Mouse (Mus musculus): ENCODE measurements around the gene Olfr524. TPM values are rescaled to one million over a fixed set of nuclear protein-coding genes. Genes with fewer than 3 reads are reported as not detected.

Olfr524 gene
- total RNA-seq (2023) = not detected

DNA sequence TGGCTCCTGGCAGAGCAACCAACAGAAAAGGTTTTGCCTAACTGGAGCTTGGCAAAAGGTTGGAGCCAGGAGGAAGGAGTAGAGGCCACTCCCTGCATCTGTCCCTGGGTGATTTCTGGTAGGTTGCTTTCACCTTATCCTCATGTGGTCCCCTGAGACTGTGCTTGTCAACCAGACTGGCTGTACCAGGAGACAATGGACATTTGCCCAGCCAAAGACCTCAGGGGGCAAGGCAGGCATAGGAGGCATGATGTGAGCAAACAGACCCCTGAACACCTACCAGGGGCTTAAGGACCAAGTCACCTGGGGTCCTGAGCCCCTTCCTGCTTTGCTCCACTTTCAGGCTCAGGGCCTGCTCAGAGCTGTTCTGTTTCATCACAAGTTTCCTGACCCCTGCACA, at the start of gene Olfr524:
TSS of gene Olfr524 (minus strand) at position 101 of the 400 bp plus-strand sequence.

GRCm38 (mm10) chr7:140247216-140247615, 41.5 kb upstream of the Olfr524 start, which contains the start of gene 5830411N06Rik:
Gene 5830411N06Rik (plus strand): TSS chr7:140247284.

GRCm38 (mm10) chr7:140217967-140218366, 12.2 kb upstream of the Olfr524 start, which contains the start of gene Cd163l1:
Gene Cd163l1 (plus strand): TSS chr7:140218267.

GRCm38 (mm10) chr7:140172936-140173335, 32.8 kb downstream of the Olfr524 start, which contains the start of gene Olfr523:
Gene Olfr523 (plus strand): TSS chr7:140173217.

DNA sequence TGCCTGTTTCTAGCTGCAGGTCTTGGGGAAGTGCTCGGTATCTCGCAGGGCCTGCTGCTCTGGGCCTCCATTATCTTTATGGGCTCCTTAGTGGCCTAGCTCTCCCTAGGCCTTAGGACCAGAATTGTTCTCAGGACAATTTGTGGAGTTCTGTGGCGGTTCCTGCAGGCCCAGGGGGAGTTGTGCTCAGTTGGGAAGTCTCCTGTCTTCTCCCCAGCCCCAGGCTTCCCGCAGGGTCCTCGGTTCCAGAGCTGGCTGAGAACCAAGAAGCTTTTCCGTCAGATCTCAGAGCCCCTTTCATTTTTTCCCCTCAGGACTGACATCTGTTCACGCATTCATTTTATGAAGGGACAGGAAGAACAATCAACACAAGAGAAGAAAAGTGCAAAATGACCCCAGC, 41.1 kb downstream of the Olfr524 start, which contains the start of gene Olfr522:
TSS of gene Olfr522 (minus strand) at position 101 of the 400 bp plus-strand sequence.

DNA sequence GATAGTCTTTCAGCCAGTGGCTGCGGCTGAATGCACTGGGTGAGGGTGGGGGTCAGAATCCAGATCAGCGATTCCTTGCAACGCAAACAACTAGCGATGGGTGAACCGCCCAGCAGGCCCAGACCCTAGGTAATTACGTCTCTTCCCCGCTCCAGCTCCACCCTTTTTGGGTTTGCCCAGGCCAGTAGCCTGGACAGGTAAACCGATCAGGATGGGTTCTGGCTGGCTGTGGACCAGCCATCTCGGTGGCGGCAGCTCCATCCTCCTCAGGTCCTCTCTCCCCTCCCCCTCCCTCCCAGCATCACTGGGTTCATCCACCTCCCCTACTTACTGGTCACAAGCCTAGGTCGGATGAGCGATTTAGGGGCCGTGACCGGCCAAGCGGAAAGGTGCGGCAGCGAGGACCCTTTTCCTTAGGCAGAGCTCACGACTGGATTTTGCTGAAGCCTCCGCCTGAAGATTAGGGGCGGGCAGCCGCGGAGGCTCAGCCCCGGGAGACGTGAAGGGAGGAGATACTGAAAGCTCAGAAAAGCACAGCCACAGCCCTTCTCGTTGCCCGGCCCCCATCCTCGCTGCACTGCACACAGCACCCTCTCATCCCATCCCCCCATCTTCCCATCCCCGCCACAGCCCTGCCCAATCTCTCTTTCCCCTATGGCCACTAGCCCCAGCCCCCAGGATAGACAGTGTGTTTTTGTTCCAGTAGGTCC, 51.4 kb downstream of the Olfr524 start, which contains the start of gene Sprn:
TSS of gene Sprn (minus strand) at position 660 of the 710 bp plus-strand sequence.

Other genes with a start within 250 kb of the Olfr524 start
- not detected for gene 6430531B16Rik, start 227.2 kb downstream of the Olfr524 start, total RNA-seq (2023)
- gene Adam8, start 213.4 kb downstream of the Olfr524 start, total RNA-seq (2023) = 4.5 TPM
- 34.8 TPM for gene Zfp511, start 169.6 kb downstream of the Olfr524 start, total RNA-seq (2023)
- gene Tubgcp2, start 169.3 kb downstream of the Olfr524 start, total RNA-seq (2023) = 29.4 TPM
- gene Msx3, start 156.9 kb downstream of the Olfr524 start, total RNA-seq (2023) = not detected
- not detected for gene Caly, start 123.4 kb downstream of the Olfr524 start, total RNA-seq (2023)
- gene Prap1, start 112.6 kb downstream of the Olfr524 start, total RNA-seq (2023) = not detected
- gene Fuom, start 103.5 kb downstream of the Olfr524 start, total RNA-seq (2023) = 6.7 TPM
- 6.2 TPM for gene Paox, start 90.2 kb downstream of the Olfr524 start, total RNA-seq (2023)
- gene Echs1, start 89.5 kb downstream of the Olfr524 start, total RNA-seq (2023) = 27.2 TPM
- 21.7 TPM for gene Mtg1, start 68.4 kb downstream of the Olfr524 start, total RNA-seq (2023)
- gene Sprn, start 51.1 kb downstream of the Olfr524 start, total RNA-seq (2023) = not detected
- not detected for gene Olfr522, start 41.2 kb downstream of the Olfr524 start, total RNA-seq (2023)
- gene Olfr523, start 32.7 kb downstream of the Olfr524 start, total RNA-seq (2023) = not detected
- gene Cd163l1, start 12.3 kb upstream of the Olfr524 start, total RNA-seq (2023) = not detected
- gene 5830411N06Rik, start 41.3 kb upstream of the Olfr524 start, total RNA-seq (2023) = 0.61 TPM
- gene Olfr525, start 114.9 kb upstream of the Olfr524 start, total RNA-seq (2023) = not detected
- gene Olfr527, start 128.1 kb upstream of the Olfr524 start, total RNA-seq (2023) = not detected
- gene Olfr60, start 155.7 kb upstream of the Olfr524 start, total RNA-seq (2023) = not detected
- gene Olfr530, start 170.4 kb upstream of the Olfr524 start, total RNA-seq (2023) = not detected
- not detected for gene Olfr531, start 197.0 kb upstream of the Olfr524 start, total RNA-seq (2023)
- gene Olfr532, start 215.7 kb upstream of the Olfr524 start, total RNA-seq (2023) = not detected